Mouse (Mus musculus): Measurements from ENCODE around the gene Arhgdib. TPM values are rescaled to one million over a fixed set of nuclear protein-coding genes. Genes with fewer than 3 reads are reported as not detected.

Arhgdib gene
- total RNA-seq, 1 experiment, result 20.9 TPM

GRCm38 (mm10) chr6:136942280-136942679 lies 581 bp upstream of the Arhgdib start:
- no peaks in the 10 kb centered on the region for H3K9me3 ChIP-seq (ENCODE audit: control insufficient read depth, insufficient read depth, low read depth, low read length)
- DNase-seq (ENCODE audit: low read depth, low spot score), result no peak
- no peak overlapping the region for H3K4me3 ChIP-seq (ENCODE audit: insufficient read depth in 1 of 2, low read depth in 1 of 2, low read length in 2 of 2, poor library complexity in 1 of 2, severe bottlenecking in 1 of 2)
- in situ Hi-C loops (cut with MboI; ENCODE audit: low sequenced_read_pairs in 2 of 2, unreplicated experiment in 2 of 2), result no loop called here
- no peak overlapping the region for H3K9ac ChIP-seq (ENCODE audit: insufficient read depth, low read depth, low read length, poor library complexity, severe bottlenecking)
- no peak overlapping the region for H3K27ac ChIP-seq (ENCODE audit: insufficient read depth, low read depth, low read length, poor library complexity, severe bottlenecking)
- TF ChIP-seq HCFC1 (IDR thresholded peaks at IDR 0.05; ENCODE audit: borderline replicate concordance, insufficient read depth, low read length) (no peak), CHD2 (IDR thresholded peaks at IDR 0.05; ENCODE audit: low read depth, low read length) (no peak), ZC3H11A (IDR thresholded peaks at IDR 0.05; ENCODE audit: borderline replicate concordance, low read depth, low read length) (no peak), MAFK (IDR thresholded peaks at IDR 0.05; ENCODE audit: insufficient read depth, low read depth, low read length) (no peak), ZNF384 (IDR thresholded peaks at IDR 0.05; ENCODE audit: low read depth, low read length) (no peak)
- peaks cover 0 to 16% of the 10 kb centered on the region in 2 experiments; a peak in 2 of 4 replicates for H3K4me1 ChIP-seq (ENCODE audit: control insufficient read depth in 2 of 2, insufficient read depth in 2 of 2, low read length in 2 of 2, poor library complexity in 1 of 2)
- no peaks in the 10 kb centered on the region for H3K36me3 ChIP-seq (ENCODE audit: control insufficient read depth, insufficient read depth, low read length, poor library complexity, severe bottlenecking)

- Histone ChIP-seq H3K27ac (ENCODE audit: insufficient read depth, low read depth, low read length, poor library complexity, severe bottlenecking) (no peak overlapping the region; the same call in 1 of the 2 replicates), H3K9ac (ENCODE audit: insufficient read depth, low read depth, low read length, poor library complexity, severe bottlenecking) (no peak overlapping the region; the same call in 1 of the 2 replicates), H3K36me3 (ENCODE audit: control insufficient read depth, insufficient read depth, low read length, poor library complexity, severe bottlenecking) (no peaks in the 10 kb centered on the region), H3K9me3 (ENCODE audit: control insufficient read depth, insufficient read depth, low read depth, low read length) (no peaks in the 10 kb centered on the region), H3K4me1 (ENCODE audit: control insufficient read depth in 2 of 2, insufficient read depth in 2 of 2, low read length in 2 of 2, poor library complexity in 1 of 2) (peaks cover 0 to 16% of the 10 kb centered on the region in 2 experiments; a peak in 2 of 4 replicates), H3K4me3 (ENCODE audit: insufficient read depth in 1 of 2, low read depth in 1 of 2, low read length in 2 of 2, poor library complexity in 1 of 2, severe bottlenecking in 1 of 2) (no peak overlapping the region)
- TF ChIP-seq CHD2 (IDR thresholded peaks at IDR 0.05; ENCODE audit: low read depth, low read length) (no peak), HCFC1 (IDR thresholded peaks at IDR 0.05; ENCODE audit: borderline replicate concordance, insufficient read depth, low read length) (no peak), ZC3H11A (IDR thresholded peaks at IDR 0.05; ENCODE audit: borderline replicate concordance, low read depth, low read length) (no peak)
- DNase-seq (ENCODE audit: low read depth, low spot score), result no peak
- in situ Hi-C loops (cut with MboI; ENCODE audit: low sequenced_read_pairs in 2 of 2, unreplicated experiment in 2 of 2), result no loop called here
These were observed 1.3 kb downstream of the Arhgdib start for GRCm38 (mm10) chr6:136940188-136940960.

DNA sequence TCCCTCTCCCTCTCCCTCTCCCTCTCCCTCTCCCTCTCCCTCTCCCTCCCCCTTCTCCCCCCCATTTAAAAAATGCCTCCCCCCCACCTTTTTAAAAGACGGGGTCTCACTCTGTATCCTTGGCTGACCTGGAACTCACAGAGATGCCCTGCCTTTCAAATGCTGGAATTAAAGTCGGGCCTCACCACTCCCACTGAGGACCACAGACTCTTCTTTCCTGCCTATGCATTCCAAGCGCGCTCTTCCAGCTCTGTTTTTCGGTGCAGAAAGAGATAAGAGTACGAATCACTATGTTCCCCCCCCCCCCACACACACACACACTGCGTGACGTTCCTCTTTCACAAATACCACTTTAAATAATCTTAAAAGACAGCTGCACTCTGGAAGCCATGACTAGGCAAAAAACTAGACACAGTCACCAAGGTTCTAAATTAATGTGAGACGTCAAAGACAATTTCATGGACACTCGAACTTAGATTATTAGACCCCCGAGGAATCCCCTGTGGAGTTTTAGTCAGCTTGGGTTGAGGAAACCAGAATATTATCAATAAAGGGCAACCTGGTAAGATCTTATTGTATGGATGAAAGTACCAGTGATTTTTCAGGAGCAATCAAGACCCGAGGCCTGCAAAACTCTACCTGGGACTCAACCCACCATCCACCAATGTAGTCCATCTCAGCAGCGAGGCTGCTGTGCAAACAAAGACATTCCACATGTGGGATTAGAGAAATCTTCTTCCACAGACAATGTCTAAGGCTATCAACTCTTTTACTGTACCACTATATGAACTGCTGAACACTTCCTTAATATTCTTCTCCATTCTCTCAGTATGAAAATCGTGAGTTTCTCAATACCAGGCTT lies 2.1 kb downstream of the Arhgdib start:
- no peak overlapping the region for H3K9ac ChIP-seq (ENCODE audit: insufficient read depth, low read depth, low read length, poor library complexity, severe bottlenecking)
- no peaks in the 10 kb centered on the region for H3K9me3 ChIP-seq (ENCODE audit: control insufficient read depth, insufficient read depth, low read depth, low read length)
- H3K4me1 ChIP-seq (ENCODE audit: control insufficient read depth in 2 of 2, insufficient read depth in 2 of 2, low read length in 2 of 2, poor library complexity in 1 of 2), result peaks cover 0 to 16% of the 10 kb centered on the region in 2 experiments; a peak in 2 of 4 replicates
- H3K36me3 ChIP-seq (ENCODE audit: control insufficient read depth, insufficient read depth, low read length, poor library complexity, severe bottlenecking), result no peaks in the 10 kb centered on the region
- no peak for DNase-seq (ENCODE audit: low read depth, low spot score)
- in situ Hi-C loops (cut with MboI; ENCODE audit: low sequenced_read_pairs in 2 of 2, unreplicated experiment in 2 of 2), result no loop called here
- H3K27ac ChIP-seq (ENCODE audit: insufficient read depth, low read depth, low read length, poor library complexity, severe bottlenecking), result no peak overlapping the region
- no peak for TF ChIP-seq HCFC1 (IDR thresholded peaks at IDR 0.05; ENCODE audit: borderline replicate concordance, insufficient read depth, low read length)
- H3K4me3 ChIP-seq (ENCODE audit: insufficient read depth in 1 of 2, low read depth in 1 of 2, low read length in 2 of 2, poor library complexity in 1 of 2, severe bottlenecking in 1 of 2), result no peak overlapping the region

GRCm38 (mm10) chr6:136938331-136939126 lies 3.2 kb downstream of the Arhgdib start:
- H3K9ac ChIP-seq (ENCODE audit: insufficient read depth, low read depth, low read length, poor library complexity, severe bottlenecking), result no peak overlapping the region
- no peak overlapping the region for H3K27ac ChIP-seq (ENCODE audit: insufficient read depth, low read depth, low read length, poor library complexity, severe bottlenecking)
- in situ Hi-C loops (cut with MboI; ENCODE audit: low sequenced_read_pairs in 2 of 2, unreplicated experiment in 2 of 2), result no loop called here
- no peaks in the 10 kb centered on the region for H3K9me3 ChIP-seq (ENCODE audit: control insufficient read depth, insufficient read depth, low read depth, low read length)
- TF ChIP-seq HCFC1 (IDR thresholded peaks at IDR 0.05; ENCODE audit: borderline replicate concordance, insufficient read depth, low read length) (no peak), CHD2 (IDR thresholded peaks at IDR 0.05; ENCODE audit: low read depth, low read length) (no peak), ZNF384 (IDR thresholded peaks at IDR 0.05; ENCODE audit: low read depth, low read length) (no peak), MAFK (IDR thresholded peaks at IDR 0.05; ENCODE audit: insufficient read depth, low read depth, low read length) (no peak), ZC3H11A (IDR thresholded peaks at IDR 0.05; ENCODE audit: borderline replicate concordance, low read depth, low read length) (no peak)
- no peaks in the 10 kb centered on the region for H3K36me3 ChIP-seq (ENCODE audit: control insufficient read depth, insufficient read depth, low read length, poor library complexity, severe bottlenecking)
- peaks cover 0 to 16% of the 10 kb centered on the region in 2 experiments; a peak in 2 of 4 replicates for H3K4me1 ChIP-seq (ENCODE audit: control insufficient read depth in 2 of 2, insufficient read depth in 2 of 2, low read length in 2 of 2, poor library complexity in 1 of 2)
- DNase-seq (ENCODE audit: low read depth, low spot score), result no peak
- no peak overlapping the region for H3K4me3 ChIP-seq (ENCODE audit: insufficient read depth in 1 of 2, low read depth in 1 of 2, low read length in 2 of 2, poor library complexity in 1 of 2, severe bottlenecking in 1 of 2)

Data from ES-E14 (cell line).